Mouse (Mus musculus) testis, adult 2 months (tissue): ENCODE measurements around the gene Znrd1. TPM values are rescaled to one million over a fixed set of nuclear protein-coding genes. Genes with fewer than 3 reads are reported as not detected.

Experiments used
- H3K27ac ChIP-seq: fragments of 200-500 bp; 2 replicates; pipeline ENCODE4 v1.5.1; 2012; ENCODE audit warnings: low read depth, low read length; ENCODE audit not compliant: control insufficient read depth, insufficient read depth
- H3K27me3 ChIP-seq: fragments of 200-500 bp; 2 replicates; pipeline ENCODE4 v1.6.1; 2012; ENCODE audit warnings: mild to moderate bottlenecking, low read length, moderate library complexity; ENCODE audit not compliant: control insufficient read depth, insufficient read depth
- H3K36me3 ChIP-seq: fragments of 200-500 bp; 2 replicates; pipeline ENCODE4 v1.6.1; 2012; ENCODE audit warnings: mild to moderate bottlenecking, low read length; ENCODE audit not compliant: control insufficient read depth, insufficient read depth
- H3K4me1 ChIP-seq: fragments of 200-500 bp; 2 replicates; pipeline ENCODE4 v1.6.1; 2012; ENCODE audit warnings: low read length; ENCODE audit not compliant: control insufficient read depth, insufficient read depth
- H3K4me3 ChIP-seq: fragments of 200-500 bp; 2 replicates; pipeline ENCODE4 v1.5.1; 2012; ENCODE audit warnings: low read depth, mild to moderate bottlenecking, low read length, moderate library complexity, mixed read lengths; ENCODE audit not compliant: control insufficient read depth
- CTCF ChIP-seq: fragments of 200-500 bp; IDR thresholded peaks from 2 replicates; pipeline ENCODE4 v1.5.1; 2012; ENCODE audit warnings: low read depth, mild to moderate bottlenecking, inconsistent platforms, low read length, moderate library complexity; ENCODE audit not compliant: control insufficient read depth, insufficient read depth, insufficient replicate concordance
- POLR2A ChIP-seq: fragments of 200-500 bp; IDR thresholded peaks from 2 replicates; pipeline ENCODE4 v1.6.1; 2012; ENCODE audit warnings: low read depth, mild to moderate bottlenecking, inconsistent platforms, low read length, moderate library complexity; ENCODE audit not compliant: control insufficient read depth
- polyA plus RNA-seq: library from polyadenylated mRNA; depleted of rRNA; stranded (reverse); fragments of >200 nt; gene quantifications from 2 replicates; pipeline ENCODE4 v1.2.3, GENCODE M21; 2012

The Znrd1 gene
- polyA plus RNA-seq, 1 experiment = 53.2 TPM

DNA sequence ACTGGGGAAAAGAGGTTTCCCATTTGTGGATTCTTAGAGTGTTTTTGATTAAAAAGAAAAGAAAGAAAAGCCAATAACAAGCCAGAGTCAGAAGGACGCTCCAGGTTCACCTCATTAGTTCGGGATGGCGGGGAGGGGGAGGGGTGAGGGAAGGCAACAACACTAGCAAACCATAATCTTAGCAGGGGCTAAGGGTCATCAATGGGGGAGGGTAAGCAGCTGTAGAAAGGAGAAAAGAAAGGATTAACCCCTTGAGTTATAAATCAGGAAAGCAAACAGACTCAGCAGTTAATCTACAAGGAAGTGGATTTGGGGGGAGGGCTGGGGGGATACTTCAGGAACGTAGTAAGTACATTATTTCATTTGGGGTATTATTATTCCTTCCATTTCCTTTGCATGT is 23.5 kb upstream of the Znrd1 start:
- H3K27me3 ChIP-seq = no peaks in the 10 kb centered on the region
- H3K4me3 ChIP-seq = no peak overlapping the region
- no peaks in the 10 kb centered on the region for H3K36me3 ChIP-seq
- TF ChIP-seq POLR2A (no peak), CTCF (no peak)
- peaks cover 5% of the 10 kb centered on the region; the same call in 1 of the 2 replicates for H3K4me1 ChIP-seq
- H3K27ac ChIP-seq = no peak overlapping the region

- Histone ChIP-seq H3K4me1 (peaks cover 5% of the 10 kb centered on the region; the same call in 1 of the 2 replicates), H3K27ac (no peak within 1 kb of the TSS), H3K4me3 (no peak within 1 kb of the TSS), H3K27me3 (no peaks in the 10 kb centered on the region), H3K36me3 (no peaks in the 10 kb centered on the region)
- no peak for TF ChIP-seq CTCF
- no peak for TF ChIP-seq POLR2A
Measured at GRCm38 (mm10) chr17:36981221-36981813, 23.0 kb upstream of the Znrd1 start, which contains the start of gene 2410137M14Rik. Gene 2410137M14Rik (minus strand): TSS chr17:36981237.

GRCm38 (mm10) chr17:36973271-36973787 is 15.0 kb upstream of the Znrd1 start:
- TF ChIP-seq CTCF (no peak), POLR2A (no peak)
- Histone ChIP-seq H3K36me3 (no peaks in the 10 kb centered on the region), H3K27ac (no peak overlapping the region)

GRCm38 (mm10) chr17:36972791-36973190 is 14.4 kb upstream of the Znrd1 start:
- TF ChIP-seq POLR2A (no peak), CTCF (no peak)
- no peaks in the 10 kb centered on the region for H3K27me3 ChIP-seq
- H3K27ac ChIP-seq = no peak overlapping the region
- H3K36me3 ChIP-seq = no peaks in the 10 kb centered on the region
- no peak overlapping the region for H3K4me3 ChIP-seq
- peaks cover 5% of the 10 kb centered on the region for H3K4me1 ChIP-seq

More at GRCm38 (mm10) chr17:36973271-36973787, 15.0 kb upstream of the Znrd1 start:
- Histone ChIP-seq H3K27me3 (no peaks in the 10 kb centered on the region), H3K4me3 (no peak overlapping the region), H3K4me1 (peaks cover 5% of the 10 kb centered on the region)

- Histone ChIP-seq H3K36me3 (no peaks in the 10 kb centered on the region), H3K27me3 (no peaks in the 10 kb centered on the region), H3K27ac (no peak overlapping the region), H3K4me3 (no peak overlapping the region), H3K4me1 (peaks cover 5% of the 10 kb centered on the region)
- TF ChIP-seq POLR2A (no peak), CTCF (no peak)
Measured at GRCm38 (mm10) chr17:36971172-36971850, 13.0 kb upstream of the Znrd1 start.

- TF ChIP-seq POLR2A (no peak), CTCF (no peak)
- Histone ChIP-seq H3K4me3 (no peak overlapping the region), H3K27ac (no peak overlapping the region), H3K4me1 (peaks cover 5% of the 10 kb centered on the region), H3K27me3 (no peaks in the 10 kb centered on the region), H3K36me3 (no peaks in the 10 kb centered on the region)
Measured at GRCm38 (mm10) chr17:36970316-36970890, 12.0 kb upstream of the Znrd1 start.

DNA sequence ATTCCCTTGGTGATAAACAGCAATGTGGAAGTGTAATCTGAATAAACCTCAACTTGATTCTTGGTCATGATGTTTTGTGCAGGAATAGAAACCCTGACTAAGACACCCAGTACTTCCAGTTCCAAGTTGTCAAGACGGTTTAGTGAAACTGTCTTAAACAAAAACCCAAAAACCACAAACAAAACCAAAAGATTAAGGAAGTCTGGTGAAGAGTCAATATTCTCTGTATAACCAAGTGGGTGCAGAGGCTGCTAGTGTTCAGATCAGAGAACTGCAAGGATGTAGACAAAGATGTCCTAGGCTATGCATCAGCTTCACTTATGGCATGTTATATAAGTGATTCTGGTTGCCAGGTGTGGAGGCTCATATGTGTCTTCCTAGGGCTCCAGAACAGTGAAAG is 8.5 kb upstream of the Znrd1 start:
- Histone ChIP-seq H3K4me1 (peaks cover 5% of the 10 kb centered on the region), H3K36me3 (no peaks in the 10 kb centered on the region), H3K27me3 (no peaks in the 10 kb centered on the region), H3K4me3 (no peak overlapping the region), H3K27ac (no peak overlapping the region)
- no peak for TF ChIP-seq POLR2A
- no peak for TF ChIP-seq CTCF
